Mouse (Mus musculus) cerebellum, adult 8-10 months (tissue): ENCODE results near the gene Gm6793.

Experiments
- DNase-seq: peaks from one replicate; pipeline ENCODE4 v3.0.0; 2022

Gene Gm6793

GRCm38 (mm10) chr8:112014936-112015335 lies at the start of gene Gm6793:
TSS of gene Gm6793 (minus strand) at chr8:112015036.
- DNase-seq: no peak

- peak; percentile 37 for DNase-seq
Observed at GRCm38 (mm10) chr8:112061372-112061771, 46.5 kb upstream of the Gm6793 start.

GRCm38 (mm10) chr8:112054456-112054855 lies 39.6 kb upstream of the Gm6793 start:
- no peak for DNase-seq

GRCm38 (mm10) chr8:112051537-112051936 lies 36.7 kb upstream of the Gm6793 start:
- no peak for DNase-seq

- DNase-seq: no peak
Observed at GRCm38 (mm10) chr8:112049984-112050383, 35.1 kb upstream of the Gm6793 start.

GRCm38 (mm10) chr8:112048293-112048692 lies 33.5 kb upstream of the Gm6793 start:
- no peak for DNase-seq

GRCm38 (mm10) chr8:112045896-112046295 lies 31.1 kb upstream of the Gm6793 start:
- peak; percentile 81 for DNase-seq

GRCm38 (mm10) chr8:112045182-112045581 lies 30.3 kb upstream of the Gm6793 start:
- DNase-seq: no peak

GRCm38 (mm10) chr8:112037521-112037920 lies 22.7 kb upstream of the Gm6793 start:
- no peak for DNase-seq

- peak; percentile 31 for DNase-seq
Observed at GRCm38 (mm10) chr8:112034603-112035002, 19.8 kb upstream of the Gm6793 start.

- DNase-seq: no peak
Observed at GRCm38 (mm10) chr8:112033071-112033470, 18.2 kb upstream of the Gm6793 start.

- no peak for DNase-seq
Observed at GRCm38 (mm10) chr8:112030663-112031062, 15.8 kb upstream of the Gm6793 start.

- DNase-seq: no peak
Observed at GRCm38 (mm10) chr8:112029455-112029854, 14.6 kb upstream of the Gm6793 start.

- DNase-seq: peak; percentile 47
Observed at GRCm38 (mm10) chr8:112011816-112012242, 3.0 kb downstream of the Gm6793 start.

- peak; percentile 92 for DNase-seq
Observed at GRCm38 (mm10) chr8:112010997-112011815, 3.6 kb downstream of the Gm6793 start, which contains the start of the genes Kars and Terf2ip. TSS of gene Kars (minus strand) at chr8:112011323. TSS of gene Terf2ip (plus strand) at chr8:112011398.

- no peak for DNase-seq
Observed at GRCm38 (mm10) chr8:112009558-112009957, 5.3 kb downstream of the Gm6793 start.

- no peak for DNase-seq
Observed at GRCm38 (mm10) chr8:112007669-112008068, 7.2 kb downstream of the Gm6793 start.

GRCm38 (mm10) chr8:112005601-112006000 lies 9.2 kb downstream of the Gm6793 start:
- DNase-seq: no peak

GRCm38 (mm10) chr8:112004754-112005153 lies 10.1 kb downstream of the Gm6793 start:
- no peak for DNase-seq

- DNase-seq: no peak
Observed at GRCm38 (mm10) chr8:111992703-111993039, 22.2 kb downstream of the Gm6793 start.

GRCm38 (mm10) chr8:111992013-111992702 lies 22.7 kb downstream of the Gm6793 start, which contains the start of gene Adat1:
TSS of gene Adat1 (minus strand) at chr8:111992302.
- DNase-seq: peak; percentile 80

GRCm38 (mm10) chr8:111991278-111991677 lies 23.6 kb downstream of the Gm6793 start:
- no peak for DNase-seq

GRCm38 (mm10) chr8:111989911-111990310 lies 24.9 kb downstream of the Gm6793 start:
- DNase-seq: peak; percentile 82

- DNase-seq: no peak
Observed at GRCm38 (mm10) chr8:111984511-111984910, 30.3 kb downstream of the Gm6793 start.
